In genomic region chr5:135021814-135022213, GRCm38 (mm10) we compare ENCODE assay signal across 8 mouse cellular contexts. TPM values are rescaled to one million over a fixed set of nuclear protein-coding genes. Genes with fewer than 3 reads are reported as not detected.
DNase-seq lines count a peak whose midpoint lies in the region; ATAC-seq lines count a peak whose summit lies in the region.

No protein-coding gene starts in this region.

- ATAC-seq in inflammation-experienced regulatory T-cells, adult 6 months = no peak

- DNase-seq in right cerebral cortex, postnatal 10 days (ENCODE audit: low spot score in 2 of 2) = peak; percentile 72 to 79
- DNase-seq in right cerebral cortex, adult 2 months (ENCODE audit: low spot score in 2 of 2) = no peak
- peak; percentile 92 for DNase-seq in cerebellum, adult 9-11 months
- DNase-seq in kidney, adult 18-20 months = peak; percentile 87
- peak; percentile 59 for DNase-seq in ovary, postnatal 14 days (ENCODE audit: low spot score)
- no peak for DNase-seq in embryo, embryonic 10.5 days (ENCODE audit: low spot score)
- no peak for DNase-seq in layer of hippocampus, adult 18-20 months (ENCODE audit: low spot score in 2 of 2)

RNA-seq across cellular contexts. Expression of gene Stx1a, which starts 1.5 kb away (rescaled TPM):
- 10 to 100 TPM in 2 of 3 experiments, 1 to 10 TPM in 1; 4.4 to 24.9 (median 20.8) TPM for polyA plus RNA-seq in inflammation-experienced regulatory T-cells, adult 6 months (2017; shearing (Covaris generic))
- 10 to 100 TPM; 91.5 to 97.8 TPM for total RNA-seq in layer of hippocampus, adult 18-20 months (2021)

RNA-seq across cellular contexts. Expression of gene Abhd11, which starts 12.9 kb away (rescaled TPM):
- 10 to 100 TPM; 26.7 to 80.0 (median 60.4) TPM for polyA plus RNA-seq in inflammation-experienced regulatory T-cells, adult 6 months (2017; shearing (Covaris generic))
- total RNA-seq in layer of hippocampus, adult 18-20 months (2021) = 10 to 100 TPM; 27.8 to 29.5 TPM

RNA-seq across cellular contexts. Expression of gene Cldn3, which starts 35.8 kb away (rescaled TPM):
- polyA plus RNA-seq in inflammation-experienced regulatory T-cells, adult 6 months (2017; shearing (Covaris generic)) = not detected
- total RNA-seq in layer of hippocampus, adult 18-20 months (2021) = 1 to 10 TPM in 1 of 2 experiments, under 1 TPM in 1; 0.43 to 1.6 TPM

RNA-seq across cellular contexts. Expression of gene Dnajc30, which starts 42.2 kb away (rescaled TPM):
- 10 to 100 TPM; 18.9 to 32.0 (median 30.4) TPM for polyA plus RNA-seq in inflammation-experienced regulatory T-cells, adult 6 months (2017; shearing (Covaris generic))
- total RNA-seq in layer of hippocampus, adult 18-20 months (2021) = 10 to 100 TPM; 40.1 to 43.4 TPM

RNA-seq across cellular contexts. Expression of gene Bud23, which starts 42.9 kb away (rescaled TPM):
- polyA plus RNA-seq in inflammation-experienced regulatory T-cells, adult 6 months (2017; shearing (Covaris generic)) = 10 to 100 TPM; 63.3 to 71.1 (median 67.0) TPM
- total RNA-seq in layer of hippocampus, adult 18-20 months (2021) = 10 to 100 TPM; 49.0 to 57.9 TPM

Comparison
In these comparisons a context has a peak if more than half of its experiments do, and no peak if none do; other contexts are left out.
1. DNase-seq: peak in right cerebral cortex, postnatal 10 days (2 of 2), cerebellum, adult 9-11 months (single experiment), kidney, adult 18-20 months (single experiment) and ovary, postnatal 14 days (single experiment); none in right cerebral cortex, adult 2 months (0 of 2), embryo, embryonic 10.5 days (single experiment) and layer of hippocampus, adult 18-20 months (0 of 2).